Mouse (Mus musculus) CH12.LX (cell line): Measurements from ENCODE around the gene Pmm2.

Experiments
- HCFC1 ChIP-seq: IDR thresholded peaks from 2 replicates; pipeline ENCODE4 v1.6.1; 2012; ENCODE audit warnings: low read depth, mild to moderate bottlenecking, inconsistent platforms, low read length, improper control_type of control experiment
- UBTF ChIP-seq: IDR thresholded peaks from 2 replicates; pipeline ENCODE4 v1.6.1; 2012; ENCODE audit warnings: low read depth, mild to moderate bottlenecking, inconsistent platforms, low read length, improper control_type of control experiment, moderate library complexity
- USF2 ChIP-seq: conservative IDR thresholded peaks from 2 replicates; pipeline ENCODE4 v1.6.1; 2011; ENCODE audit warnings: low read depth, low read length, improper control_type of control experiment

DNA sequence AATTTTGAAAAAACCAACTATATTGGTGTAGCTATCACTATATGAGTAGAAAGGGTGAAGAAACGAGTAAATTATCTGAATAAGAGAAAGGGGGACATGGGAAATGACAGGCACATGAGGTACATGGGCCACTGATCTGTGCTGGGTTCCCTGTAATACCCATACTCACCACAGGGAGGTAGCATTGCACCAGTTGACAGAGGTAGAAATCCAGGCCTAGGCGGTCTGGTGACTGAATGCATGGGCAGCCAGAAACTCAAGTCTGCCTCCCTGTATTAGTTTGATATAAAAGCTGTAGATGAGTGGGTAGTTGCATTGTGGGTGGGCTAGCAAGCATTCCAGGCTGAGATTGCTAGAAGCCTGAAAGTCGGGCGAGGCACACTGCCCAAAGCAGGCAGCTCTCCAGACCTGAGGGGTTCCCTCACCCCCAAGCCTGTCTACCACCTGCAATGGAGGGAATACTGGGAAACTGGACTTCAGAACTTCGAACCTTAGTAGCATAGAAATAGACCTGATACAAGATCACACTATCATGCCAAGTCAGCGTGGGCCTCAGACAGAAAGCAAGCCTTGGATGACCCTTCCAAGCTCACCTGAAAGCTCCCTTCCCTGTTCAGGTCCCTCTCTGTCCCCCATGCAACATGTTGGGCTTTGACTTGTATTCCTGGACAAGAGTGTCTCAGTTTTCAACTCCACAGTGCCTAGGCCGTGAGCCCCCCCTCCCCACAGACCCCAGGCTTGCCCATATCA is 48.8 kb downstream of the Pmm2 start:
- no peak for TF ChIP-seq USF2
- TF ChIP-seq UBTF: no peak
- no peak for TF ChIP-seq HCFC1
